Mouse (Mus musculus) neural tube, embryonic 15.5 days (tissue): ENCODE data around the gene Lrrc8e. TPM values are rescaled to one million over a fixed set of nuclear protein-coding genes. Genes with fewer than 3 reads are reported as not detected.
"Not testable (repeated sequence)": the region's sequence is repeated elsewhere in the genome, so short reads cannot be mapped to it uniquely, and the experiment has no call there.

Experiments
- ATAC-seq: fragments of 200-750 bp; cut with Nextera tagmentation; 2 replicates; pipeline ENCODE4 v1.8.0; 2017; ENCODE audit warnings: mild to moderate bottlenecking, moderate TSS enrichment, moderate library complexity; ENCODE audit not compliant: low FRiP score
- H3K27ac ChIP-seq: fragments of 300-500 bp; sonication (generic); replicated peaks from 2 replicates; pipeline ENCODE4 v1.5.1; 2015; ENCODE audit warnings: mild to moderate bottlenecking, inconsistent platforms
- H3K27me3 ChIP-seq: fragments of 300-500 bp; sonication (generic); replicated peaks from 2 replicates; pipeline ENCODE4 v1.6.1; 2015; ENCODE audit warnings: inconsistent platforms
- H3K36me3 ChIP-seq: fragments of 300-500 bp; sonication (generic); 2 replicates; pipeline ENCODE4 v1.6.1; 2015; ENCODE audit warnings: inconsistent platforms
- H3K4me1 ChIP-seq: fragments of 300-500 bp; sonication (generic); 2 replicates; pipeline ENCODE4 v1.6.1; 2015; ENCODE audit warnings: inconsistent platforms
- H3K4me2 ChIP-seq: fragments of 300-500 bp; sonication (generic); 2 replicates; pipeline ENCODE4 v1.6.1; 2015; ENCODE audit warnings: inconsistent platforms, mild to moderate bottlenecking, moderate library complexity
- H3K4me3 ChIP-seq: fragments of 300-500 bp; sonication (generic); replicated peaks from 2 replicates; pipeline ENCODE4 v1.5.1; 2015; ENCODE audit warnings: mild to moderate bottlenecking, inconsistent platforms
- H3K9ac ChIP-seq: fragments of 300-500 bp; sonication (generic); replicated peaks from 2 replicates; pipeline ENCODE4 v1.6.1; 2015; ENCODE audit warnings: mild to moderate bottlenecking, inconsistent platforms
- H3K9me3 ChIP-seq: fragments of 300-500 bp; sonication (generic); replicated peaks from 2 replicates; pipeline ENCODE4 v1.6.1; 2016; ENCODE audit warnings: inconsistent platforms
- WGBS: fragments of 180-500 bp; shearing (Covaris S2); methylation state at CpG from one replicate; pipeline ENCODE4 v1.1.7; 2015; ENCODE audit warnings: mixed read lengths; 5-methylcytosine and 5-hydroxymethylcytosine counted together
- polyA plus RNA-seq: library from polyadenylated mRNA; unstranded; fragments of >200 nt; fragmentation: Nextera tagmentation; extraction: Ambion mirVana; gene quantifications from 2 replicates; pipeline ENCODE4 v1.2.1, GENCODE M21; 2015

Lrrc8e gene
- polyA plus RNA-seq, 1 experiment from 2014 or later = not detected

GRCm38 (mm10) chr8:4249213-4249612, 22.6 kb downstream of the Lrrc8e start:
- Histone ChIP-seq H3K9ac (no peak overlapping the region), H3K4me1 (peaks cover 26% of the 10 kb centered on the region)
- ATAC-seq = no peak

GRCm38 (mm10) chr8:4250306-4250970, 23.8 kb downstream of the Lrrc8e start:
- no peak overlapping the region for H3K4me3 ChIP-seq
- H3K9ac ChIP-seq = no peak overlapping the region
- H3K27me3 ChIP-seq = no peaks in the 10 kb centered on the region
- peaks cover 36% of the 10 kb centered on the region for H3K4me1 ChIP-seq
- no peaks in the 10 kb centered on the region for H3K9me3 ChIP-seq
- 32% methylated on average over 26 of the region's 26 CpGs for WGBS
- no peak overlapping the region for H3K27ac ChIP-seq
- ATAC-seq = no peak
- no peak overlapping the region for H3K4me2 ChIP-seq
- peaks cover 50% of the 10 kb centered on the region for H3K36me3 ChIP-seq

More at GRCm38 (mm10) chr8:4249213-4249612, 22.6 kb downstream of the Lrrc8e start:
- Histone ChIP-seq H3K4me3 (no peak overlapping the region), H3K4me2 (no peak overlapping the region), H3K27ac (no peak overlapping the region), H3K9me3 (no peaks in the 10 kb centered on the region), H3K36me3 (peaks cover 51% of the 10 kb centered on the region), H3K27me3 (no peaks in the 10 kb centered on the region)
- WGBS = 21% methylated on average over 29 of the region's 29 CpGs

GRCm38 (mm10) chr8:4252116-4252760, 25.6 kb downstream of the Lrrc8e start:
- peaks cover 43% of the 10 kb centered on the region for H3K36me3 ChIP-seq
- WGBS = 47% methylated on average over 8 of the region's 8 CpGs
- H3K4me1 ChIP-seq = peaks cover 51% of the 10 kb centered on the region
- no peaks in the 10 kb centered on the region for H3K9me3 ChIP-seq
- peak overlapping the region; percentile 97 for H3K4me3 ChIP-seq
- no peaks in the 10 kb centered on the region for H3K27me3 ChIP-seq
- ATAC-seq = no peak
- H3K4me2 ChIP-seq = peak overlapping the region; percentile 85
- H3K9ac ChIP-seq = peak overlapping the region; percentile 99
- H3K27ac ChIP-seq = peak overlapping the region; percentile 98

- WGBS = under 1% methylated on average over 69 of the region's 69 CpGs
- Histone ChIP-seq H3K27me3 (no peaks in the 10 kb centered on the region), H3K36me3 (peaks cover 34% of the 10 kb centered on the region), H3K4me2 (peak within 1 kb of the TSS; percentile 85), H3K9ac (peak within 1 kb of the TSS; percentile 99), H3K9me3 (no peaks in the 10 kb centered on the region), H3K4me1 (peaks cover 60% of the 10 kb centered on the region), H3K4me3 (peak within 1 kb of the TSS; percentile 97), H3K27ac (peak within 1 kb of the TSS; percentile 98)
- peak; percentile 91 for ATAC-seq
Observed at GRCm38 (mm10) chr8:4252934-4253841, 26.6 kb downstream of the Lrrc8e start, which contains the start of gene Snapc2. Gene Snapc2 (plus strand): TSS chr8:4253080.

- Histone ChIP-seq H3K27ac (peak overlapping the region; percentile 98), H3K36me3 (peaks cover 28% of the 10 kb centered on the region), H3K9me3 (no peaks in the 10 kb centered on the region), H3K9ac (peak overlapping the region; percentile 99), H3K4me2 (peak overlapping the region; percentile 85), H3K4me3 (peak overlapping the region; percentile 97), H3K4me1 (peaks cover 57% of the 10 kb centered on the region), H3K27me3 (no peaks in the 10 kb centered on the region)
- no peak for ATAC-seq
- WGBS = 72% methylated on average over 6 of the region's 6 CpGs
Observed at GRCm38 (mm10) chr8:4254001-4254400, 27.4 kb downstream of the Lrrc8e start.

- not testable (repeated sequence) for H3K27ac ChIP-seq, H3K4me3 ChIP-seq, H3K9me3 ChIP-seq, ATAC-seq, H3K4me2 ChIP-seq, H3K9ac ChIP-seq, H3K27me3 ChIP-seq
- Histone ChIP-seq H3K4me1 (peaks cover 63% of the 10 kb centered on the region), H3K36me3 (peaks cover 30% of the 10 kb centered on the region)
- WGBS = 87% methylated on average over 7 of the region's 7 CpGs
Observed at GRCm38 (mm10) chr8:4255471-4255870, 28.8 kb downstream of the Lrrc8e start.

GRCm38 (mm10) chr8:4256911-4257310, 30.3 kb downstream of the Lrrc8e start:
- Histone ChIP-seq H3K4me1 (peaks cover 60% of the 10 kb centered on the region), H3K27me3 (no peaks in the 10 kb centered on the region), H3K9me3 (no peaks in the 10 kb centered on the region), H3K9ac (peak overlapping the region; percentile 87), H3K4me2 (peak overlapping the region; percentile 76), H3K36me3 (peaks cover 42% of the 10 kb centered on the region), H3K27ac (peak overlapping the region; percentile 93), H3K4me3 (peak overlapping the region; percentile 90)
- 46% methylated on average over 4 of the region's 4 CpGs for WGBS
- ATAC-seq = no peak

- Histone ChIP-seq H3K27me3 (no peaks in the 10 kb centered on the region), H3K4me3 (peak overlapping the region; percentile 90), H3K27ac (peak overlapping the region; percentile 93), H3K4me2 (peak overlapping the region; percentile 76), H3K36me3 (peaks cover 47% of the 10 kb centered on the region), H3K9ac (peak overlapping the region; percentile 87), H3K4me1 (peaks cover 58% of the 10 kb centered on the region), H3K9me3 (no peaks in the 10 kb centered on the region)
- WGBS = 58% methylated on average over 4 of the region's 4 CpGs
- no peak for ATAC-seq
Observed at GRCm38 (mm10) chr8:4257350-4257749, 30.7 kb downstream of the Lrrc8e start.

- H3K9ac ChIP-seq = peak overlapping the region; percentile 87
- 2% methylated on average over 35 of the region's 35 CpGs for WGBS
- no peaks in the 10 kb centered on the region for H3K9me3 ChIP-seq
- peaks cover 54% of the 10 kb centered on the region for H3K4me1 ChIP-seq
- peak overlapping the region; percentile 93 for H3K27ac ChIP-seq
- H3K27me3 ChIP-seq = no peaks in the 10 kb centered on the region
- H3K4me3 ChIP-seq = peak overlapping the region; percentile 90
- ATAC-seq = peak; percentile 57
- H3K36me3 ChIP-seq = peaks cover 55% of the 10 kb centered on the region
- H3K4me2 ChIP-seq = peak overlapping the region; percentile 76
Observed at GRCm38 (mm10) chr8:4258233-4258632, 31.6 kb downstream of the Lrrc8e start.

- H3K4me3 ChIP-seq = peak overlapping the region; percentile 90
- H3K27ac ChIP-seq = peak overlapping the region; percentile 93
- H3K27me3 ChIP-seq = no peaks in the 10 kb centered on the region
- H3K9ac ChIP-seq = peak overlapping the region; percentile 87
- H3K4me2 ChIP-seq = peak overlapping the region; percentile 76
- H3K4me1 ChIP-seq = peaks cover 51% of the 10 kb centered on the region
- H3K9me3 ChIP-seq = no peaks in the 10 kb centered on the region
- H3K36me3 ChIP-seq = peaks cover 60% of the 10 kb centered on the region
- WGBS = 0% methylated on average over 32 of the region's 32 CpGs
- peak; percentile 75 for ATAC-seq
Observed at GRCm38 (mm10) chr8:4258678-4259077, 32.1 kb downstream of the Lrrc8e start.

- H3K27me3 ChIP-seq = no peaks in the 10 kb centered on the region
- H3K9ac ChIP-seq = peak within 1 kb of the TSS; percentile 87
- H3K27ac ChIP-seq = peak within 1 kb of the TSS; percentile 93
- 5% methylated on average over 26 of the region's 33 CpGs for WGBS
- no peaks in the 10 kb centered on the region for H3K9me3 ChIP-seq
- H3K4me3 ChIP-seq = peak within 1 kb of the TSS; percentile 90
- peaks cover 65% of the 10 kb centered on the region for H3K36me3 ChIP-seq
- H3K4me1 ChIP-seq = peaks cover 45% of the 10 kb centered on the region
- peak; percentile 92 for ATAC-seq
- peak within 1 kb of the TSS; percentile 76 for H3K4me2 ChIP-seq
Observed at GRCm38 (mm10) chr8:4259125-4259804, 32.6 kb downstream of the Lrrc8e start, which contains the start of gene Ctxn1. Gene Ctxn1 (minus strand): TSS chr8:4259274.
